Mouse (Mus musculus) erythroblast, embryonic 14.5 days (primary cell): ENCODE data around the gene Trim21. TPM values are rescaled to one million over a fixed set of nuclear protein-coding genes. Genes with fewer than 3 reads are reported as not detected.
A peak's percentile ranks its signal among the peaks of the same experiment; 100 is the strongest.

Source experiments
- H3K27me3 ChIP-seq: 2 replicates; pipeline ENCODE4 v1.6.1; 2012; ENCODE audit warnings: inconsistent platforms; ENCODE audit not compliant: control insufficient read depth
- H3K36me3 ChIP-seq: 2 replicates; pipeline ENCODE4 v1.6.1; 2012; ENCODE audit warnings: mild to moderate bottlenecking, inconsistent platforms; ENCODE audit not compliant: control insufficient read depth
- H3K4me1 ChIP-seq: 2 replicates; pipeline ENCODE4 v1.6.1; 2012; ENCODE audit warnings: inconsistent platforms; ENCODE audit not compliant: control insufficient read depth
- H3K4me3 ChIP-seq: replicated peaks from 2 replicates; pipeline ENCODE3; 2012; ENCODE audit warnings: moderate library complexity, mild to moderate bottlenecking, inconsistent platforms
- H3K9me3 ChIP-seq: 2 replicates; pipeline ENCODE4 v1.6.1; 2012; ENCODE audit warnings: low read length, inconsistent platforms, mixed read lengths; ENCODE audit not compliant: control insufficient read depth
- GATA1 ChIP-seq: IDR thresholded peaks from 2 replicates; pipeline ENCODE4 v1.6.1; 2012; ENCODE audit warnings: low read length, inconsistent platforms, mixed read lengths
- TAL1 ChIP-seq: IDR thresholded peaks from 3 replicates; pipeline ENCODE4 v1.6.1; 2012; ENCODE audit warnings: low read length, inconsistent platforms, mixed read lengths
- polyA plus RNA-seq: library from polyadenylated mRNA; stranded (reverse); fragments of >175 nt; gene quantifications from 2 replicates; pipeline ENCODE4 v1.2.3, GENCODE M21; 2012

Gene Trim21
- polyA plus RNA-seq, 1 experiment = 0.09 TPM

DNA sequence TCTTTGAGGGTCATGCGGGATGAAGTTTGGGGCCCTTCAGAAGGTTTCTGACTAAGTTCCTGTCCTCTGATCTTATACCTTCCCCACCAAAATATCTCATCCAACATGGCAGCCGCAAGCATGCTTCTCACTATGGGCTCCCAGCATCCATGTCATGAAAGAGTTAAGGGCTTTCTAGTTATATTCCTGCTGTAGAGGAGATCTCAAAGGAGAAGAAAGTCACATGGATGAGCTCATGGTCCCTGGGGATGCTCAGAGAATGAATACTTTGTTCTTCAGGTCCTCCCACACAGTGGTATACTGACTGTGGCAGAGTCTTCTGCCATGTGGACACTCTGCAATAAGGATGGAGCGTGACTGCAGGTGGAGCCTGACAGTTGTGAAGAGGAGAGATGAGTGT lies 15.7 kb downstream of the Trim21 start, which contains the start of gene Olfr549:
Olfr549 (plus strand) TSS at position 301 of the 400 bp plus-strand sequence.
- no peaks in the 10 kb centered on the region for H3K9me3 ChIP-seq
- H3K4me1 ChIP-seq = no peaks in the 10 kb centered on the region
- H3K36me3 ChIP-seq = no peaks in the 10 kb centered on the region
- TF ChIP-seq TAL1 (no peak), GATA1 (no peak)
- H3K4me3 ChIP-seq = no peak within 1 kb of the TSS
- no peaks in the 10 kb centered on the region for H3K27me3 ChIP-seq

DNA sequence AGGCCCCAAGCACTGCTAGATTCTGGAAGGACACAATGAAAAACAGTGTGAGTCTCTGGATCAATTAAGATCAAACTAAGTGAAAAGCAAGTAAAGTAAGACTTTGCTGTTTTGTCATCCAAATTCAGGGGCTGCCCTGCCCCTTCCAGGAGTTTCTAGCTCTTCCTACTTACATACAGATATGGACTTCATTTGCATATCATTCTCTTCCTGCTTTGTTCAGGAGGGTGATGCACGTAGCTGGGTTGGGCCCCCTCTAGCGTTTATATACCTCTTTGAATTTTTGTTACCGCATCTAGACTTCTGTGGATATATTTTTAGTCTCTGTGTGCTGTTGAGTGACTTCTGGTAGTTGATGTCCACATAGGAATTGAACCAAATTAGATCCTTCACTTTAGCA lies 24.0 kb downstream of the Trim21 start:
- TF ChIP-seq TAL1 = no peak
- TF ChIP-seq GATA1 = no peak
- Histone ChIP-seq H3K27me3 (no peaks in the 10 kb centered on the region), H3K9me3 (no peaks in the 10 kb centered on the region), H3K4me1 (no peaks in the 10 kb centered on the region), H3K36me3 (no peaks in the 10 kb centered on the region), H3K4me3 (no peak overlapping the region)

DNA sequence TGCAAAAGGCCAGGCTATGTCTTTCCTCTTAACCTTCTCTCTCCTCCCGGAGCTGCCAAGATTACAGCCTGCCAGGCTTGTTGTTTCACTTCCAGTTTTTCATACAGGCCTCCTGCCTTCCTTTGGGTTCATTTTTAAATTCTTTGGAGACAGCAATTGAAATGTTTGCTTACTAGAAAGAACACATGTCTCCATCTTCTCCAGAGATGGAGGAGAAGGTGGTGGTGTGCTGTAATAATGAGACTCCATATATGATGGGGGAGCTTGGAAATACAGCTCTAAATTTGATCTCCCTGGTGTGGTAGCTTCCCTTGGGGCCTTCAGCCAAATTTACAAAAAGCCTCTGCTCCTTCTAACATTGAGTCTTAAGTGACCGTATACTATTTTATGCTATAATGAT lies 24.7 kb downstream of the Trim21 start, which contains the start of gene Olfr548-ps1:
Olfr548-ps1 (plus strand) TSS at position 301 of the 400 bp plus-strand sequence.
- TF ChIP-seq GATA1 (no peak), TAL1 (no peak)
- no peaks in the 10 kb centered on the region for H3K9me3 ChIP-seq
- no peaks in the 10 kb centered on the region for H3K4me1 ChIP-seq
- no peak within 1 kb of the TSS for H3K4me3 ChIP-seq
- no peaks in the 10 kb centered on the region for H3K27me3 ChIP-seq
- no peaks in the 10 kb centered on the region for H3K36me3 ChIP-seq

DNA sequence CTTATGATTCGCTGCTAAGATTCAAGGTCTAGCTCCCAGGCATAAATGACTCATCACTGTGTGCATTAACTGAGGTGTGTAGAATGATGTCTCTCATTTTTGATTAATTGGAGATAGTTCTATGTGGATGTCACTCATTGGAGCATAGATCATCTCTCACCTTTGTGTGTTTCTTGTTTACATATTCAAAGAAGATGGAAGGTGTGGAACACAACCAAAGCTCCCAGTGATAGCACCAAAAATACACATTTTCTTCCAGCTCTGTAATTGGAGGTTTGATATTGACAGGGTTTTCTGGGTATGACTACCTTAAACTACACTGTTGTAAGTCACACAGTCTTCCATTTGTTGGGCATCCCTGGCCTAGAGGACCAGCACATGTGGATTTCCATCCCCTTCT lies 30.8 kb downstream of the Trim21 start, which contains the start of gene Olfr547:
Olfr547 (plus strand) TSS at position 301 of the 400 bp plus-strand sequence.
- Histone ChIP-seq H3K36me3 (no peaks in the 10 kb centered on the region), H3K27me3 (no peaks in the 10 kb centered on the region), H3K4me3 (no peak within 1 kb of the TSS), H3K4me1 (no peaks in the 10 kb centered on the region), H3K9me3 (no peaks in the 10 kb centered on the region)
- TF ChIP-seq TAL1 = no peak
- no peak for TF ChIP-seq GATA1

DNA sequence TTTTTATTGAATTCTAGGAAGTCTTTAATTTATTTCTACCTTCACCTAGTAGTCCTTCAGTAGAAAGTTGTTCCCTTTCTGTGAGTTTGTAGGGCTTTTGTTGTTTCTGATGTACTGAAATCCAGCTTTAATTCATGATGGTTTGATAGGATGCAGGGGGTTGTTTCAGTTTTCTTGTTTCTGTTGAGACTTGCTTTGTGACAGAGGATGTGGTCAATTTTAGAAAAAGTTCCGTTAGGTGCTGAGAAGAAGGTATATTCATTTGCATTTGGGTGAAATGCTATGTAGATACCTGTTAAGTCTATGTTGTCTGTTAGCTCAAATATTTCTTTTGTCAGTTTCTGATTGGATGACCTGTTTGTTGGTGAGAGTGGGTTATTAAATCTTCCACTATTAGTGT lies 36.2 kb downstream of the Trim21 start:
- TF ChIP-seq TAL1 = no peak
- no peaks in the 10 kb centered on the region for H3K27me3 ChIP-seq
- H3K4me3 ChIP-seq = no peak overlapping the region
- no peaks in the 10 kb centered on the region for H3K4me1 ChIP-seq
- H3K36me3 ChIP-seq = no peaks in the 10 kb centered on the region
- H3K9me3 ChIP-seq = no peaks in the 10 kb centered on the region

DNA sequence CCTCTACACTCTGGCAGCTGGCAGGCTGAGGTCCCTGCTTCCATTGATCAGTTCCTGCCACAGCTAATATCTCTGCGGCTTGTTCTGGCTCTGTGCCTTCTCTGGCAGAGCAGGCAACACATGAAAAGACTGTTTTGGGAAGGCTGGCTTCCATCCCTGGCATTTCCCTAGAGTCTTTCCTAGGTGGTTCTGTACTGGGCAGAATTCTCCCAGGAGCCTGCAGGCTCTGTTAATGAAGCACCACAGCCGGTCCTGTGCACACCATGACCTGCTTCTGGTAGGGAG lies 48.3 kb downstream of the Trim21 start:
- Histone ChIP-seq H3K36me3 (no peaks in the 10 kb centered on the region), H3K4me3 (no peak overlapping the region), H3K9me3 (no peaks in the 10 kb centered on the region), H3K4me1 (peaks cover 3% of the 10 kb centered on the region; the same call in 1 of the 2 replicates), H3K27me3 (peaks cover 16% of the 10 kb centered on the region)
- TF ChIP-seq TAL1 (no peak), GATA1 (no peak)

DNA sequence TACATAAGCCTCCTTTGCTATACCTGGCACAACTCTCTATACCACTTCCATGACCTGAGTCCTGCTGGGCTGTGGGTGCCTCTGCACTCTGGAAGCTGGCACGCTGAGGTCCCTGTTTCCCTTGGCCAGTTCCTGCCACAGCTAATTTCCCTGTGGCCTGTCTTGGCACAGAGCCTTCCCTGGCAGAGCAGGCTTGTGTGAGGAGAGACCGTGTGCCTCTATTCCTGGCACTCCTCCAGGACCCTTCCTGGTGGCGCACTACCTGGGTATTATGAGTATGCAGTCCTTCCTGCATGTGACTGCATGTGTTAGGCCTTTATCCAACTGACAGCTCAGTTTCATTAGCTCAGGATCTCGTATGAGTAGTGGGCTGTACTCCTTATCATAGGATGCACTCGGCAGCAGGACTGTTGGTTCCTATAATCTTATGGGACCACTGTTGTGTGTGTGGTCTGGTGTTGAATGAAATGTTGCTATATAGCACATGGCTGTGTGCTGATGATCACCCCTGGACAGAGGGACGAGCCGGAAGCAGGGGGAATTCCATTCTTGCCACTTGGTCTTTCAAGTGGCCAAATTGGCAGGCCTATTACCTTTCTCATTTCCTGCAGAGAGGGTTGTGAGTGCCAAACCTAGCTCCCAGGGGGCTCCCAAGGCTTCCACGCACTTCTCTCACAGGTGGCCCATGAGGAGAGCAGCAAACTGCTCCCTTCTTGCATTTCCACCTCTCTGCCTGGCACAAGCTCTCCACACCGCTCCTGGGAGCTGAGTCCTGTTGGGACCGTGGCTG lies 48.8 kb downstream of the Trim21 start:
- TF ChIP-seq GATA1 (no peak), TAL1 (no peak)
- Histone ChIP-seq H3K4me1 (peaks cover 3% of the 10 kb centered on the region; the same call in 1 of the 2 replicates), H3K36me3 (no peaks in the 10 kb centered on the region), H3K27me3 (peaks cover 16% of the 10 kb centered on the region), H3K4me3 (no peak overlapping the region), H3K9me3 (no peaks in the 10 kb centered on the region)

DNA sequence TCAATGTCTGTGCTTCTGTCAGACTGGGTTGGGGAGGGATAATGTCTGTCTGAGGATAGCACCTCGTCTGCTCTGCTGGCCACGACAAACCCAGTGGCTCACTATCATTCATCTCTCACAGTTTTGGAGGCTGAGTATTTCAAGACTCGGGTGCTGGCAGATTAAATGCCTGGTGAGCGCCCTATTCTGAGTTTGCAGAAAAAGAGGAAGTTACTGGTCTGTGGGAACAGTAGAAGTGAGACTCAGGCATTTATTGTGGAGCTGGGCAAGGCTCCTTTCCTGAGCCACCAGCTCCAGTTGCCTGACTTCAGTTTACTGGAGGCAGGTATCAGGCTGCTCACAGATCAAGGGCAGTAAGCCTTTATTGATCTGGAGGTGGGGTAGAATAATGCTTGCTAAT lies 51.1 kb downstream of the Trim21 start:
- no peak overlapping the region for H3K4me3 ChIP-seq
- H3K9me3 ChIP-seq = no peaks in the 10 kb centered on the region
- TF ChIP-seq GATA1 = no peak
- TF ChIP-seq TAL1 = no peak
- peaks cover 3% of the 10 kb centered on the region; the same call in 1 of the 2 replicates for H3K4me1 ChIP-seq
- peaks cover 16% of the 10 kb centered on the region for H3K27me3 ChIP-seq
- no peaks in the 10 kb centered on the region for H3K36me3 ChIP-seq

DNA sequence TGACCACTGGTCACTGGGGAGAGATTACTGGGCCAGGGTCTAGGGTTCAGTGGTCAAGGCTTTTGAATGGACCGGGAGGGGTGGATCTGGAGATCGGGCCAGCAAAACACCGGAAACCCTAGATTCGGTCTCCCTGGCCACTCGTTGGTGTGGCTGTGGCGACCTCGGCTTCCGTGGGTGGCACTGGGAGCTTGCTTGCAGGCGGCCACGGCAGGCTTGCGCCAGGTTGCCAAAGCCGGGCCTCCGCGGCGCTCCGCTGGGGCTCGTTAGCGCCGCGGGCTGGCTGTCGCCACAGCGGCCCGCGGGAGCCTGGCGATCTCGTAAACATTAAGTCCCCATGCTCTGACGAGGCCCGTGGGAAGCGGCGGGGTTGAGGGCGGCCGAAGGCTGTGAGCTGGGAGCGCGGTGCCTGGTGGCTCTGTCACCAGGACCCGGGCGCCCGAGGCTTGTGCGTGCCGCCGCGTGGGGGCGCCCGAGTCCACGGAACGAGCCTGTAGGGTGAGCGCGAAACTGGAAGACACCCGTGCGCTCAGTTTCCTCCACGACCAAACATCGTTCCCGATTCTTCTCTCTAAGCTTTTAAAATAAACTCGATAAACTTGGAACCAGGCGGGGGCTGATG lies 52.4 kb downstream of the Trim21 start:
- peaks cover 16% of the 10 kb centered on the region for H3K27me3 ChIP-seq
- peaks cover 3% of the 10 kb centered on the region; the same call in 1 of the 2 replicates for H3K4me1 ChIP-seq
- no peak for TF ChIP-seq GATA1
- no peak for TF ChIP-seq TAL1
- no peaks in the 10 kb centered on the region for H3K36me3 ChIP-seq
- no peaks in the 10 kb centered on the region for H3K9me3 ChIP-seq
- H3K4me3 ChIP-seq = peak overlapping the region; percentile 30
